Mouse (Mus musculus): ENCODE data around the gene Ccdc83. TPM values are rescaled to one million over a fixed set of nuclear protein-coding genes. Genes with fewer than 3 reads are reported as not detected.

Gene Ccdc83
- polyA plus RNA-seq, 1 experiment from 2014 or later, result not detected

DNA sequence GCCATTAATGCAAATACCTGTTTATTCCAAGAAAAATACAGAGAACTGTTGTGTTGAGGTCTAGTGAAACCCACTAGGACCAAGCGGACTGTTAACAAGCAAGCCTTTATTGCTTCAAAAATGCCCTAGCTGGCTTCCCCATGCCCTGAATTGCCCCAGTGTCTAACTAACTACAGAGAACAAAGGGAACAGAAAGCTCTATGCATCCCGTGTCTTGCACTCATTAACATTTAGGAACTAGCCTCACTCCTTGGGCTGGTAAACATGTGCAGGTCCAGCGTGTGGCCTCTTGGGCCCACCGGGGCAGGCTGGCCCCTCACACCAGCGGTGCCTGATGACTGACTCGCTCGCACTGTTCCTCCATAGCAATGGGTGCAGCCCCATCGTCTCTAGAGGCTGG is 49.1 kb downstream of the Ccdc83 start:
- Histone ChIP-seq H3K4me3 (no peak overlapping the region), H3K9ac (no peak overlapping the region), H3K27ac (ENCODE audit: poor library complexity, severe bottlenecking) (no peak overlapping the region), H3K4me1 (replicated peaks) (no peaks in the 10 kb centered on the region), H3K9me3 (replicated peaks) (no peaks in the 10 kb centered on the region), H3K4me2 (no peak overlapping the region), H3K36me3 (no peaks in the 10 kb centered on the region), H3K27me3 (replicated peaks) (no peaks in the 10 kb centered on the region)
- no peak for ATAC-seq (ENCODE audit: insufficient number of reproducible peaks, low FRiP score)
- WGBS, result 77% methylated on average over 8 of the region's 8 CpGs

DNA sequence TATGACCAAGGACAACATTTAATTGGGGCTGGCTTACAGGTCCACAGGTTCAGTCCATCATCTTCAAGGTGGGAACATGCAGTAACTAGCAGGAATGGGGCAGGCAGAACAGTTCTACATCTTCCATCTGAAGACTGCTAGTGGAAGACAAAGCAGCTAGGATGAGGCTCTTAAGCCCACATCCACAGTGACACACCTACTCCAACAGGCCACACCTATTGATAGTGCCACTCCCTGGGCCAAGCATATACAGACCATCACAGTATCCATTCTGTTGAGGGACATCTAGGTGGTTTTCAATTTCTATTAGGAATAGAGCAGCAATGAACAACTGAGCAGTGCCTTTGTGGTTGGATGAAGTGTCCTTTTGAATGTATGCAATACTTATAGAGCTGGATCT is 54.6 kb downstream of the Ccdc83 start:
- Histone ChIP-seq H3K4me1 (replicated peaks) (no peaks in the 10 kb centered on the region), H3K27me3 (replicated peaks) (no peaks in the 10 kb centered on the region), H3K36me3 (peaks cover 29% of the 10 kb centered on the region), H3K4me2 (no peak overlapping the region), H3K4me3 (no peak overlapping the region), H3K9ac (no peak overlapping the region), H3K9me3 (replicated peaks) (no peaks in the 10 kb centered on the region), H3K27ac (ENCODE audit: poor library complexity, severe bottlenecking) (no peak overlapping the region)
- no peak for ATAC-seq (ENCODE audit: insufficient number of reproducible peaks, low FRiP score)

DNA sequence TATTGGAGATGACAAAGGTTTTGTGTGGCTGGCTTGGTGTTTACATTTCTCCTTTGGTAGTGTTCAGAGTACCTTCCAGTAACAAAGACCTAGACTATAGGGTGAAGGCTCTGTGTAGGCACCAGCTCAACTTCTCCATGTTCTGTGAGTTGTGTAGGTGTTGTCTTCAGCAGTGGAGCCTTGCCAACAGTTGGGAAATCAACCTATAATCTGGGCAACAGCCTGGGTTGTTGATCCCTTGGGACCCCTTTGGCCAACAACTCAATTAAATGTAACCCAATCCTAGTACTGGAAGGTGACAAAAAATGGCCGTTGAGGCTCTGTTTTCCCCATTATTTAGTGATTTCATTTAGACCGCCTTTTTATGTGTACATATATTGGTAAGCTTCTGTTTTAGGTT is 55.5 kb downstream of the Ccdc83 start:
- 91% methylated on average over 2 of the region's 2 CpGs for WGBS
- Histone ChIP-seq H3K9ac (no peak overlapping the region), H3K4me1 (replicated peaks) (0 out of 2 replicates have a peak, but pooled peaks cover 3% of the 10 kb centered on the region), H3K4me3 (no peak overlapping the region), H3K27me3 (replicated peaks) (no peaks in the 10 kb centered on the region), H3K4me2 (no peak overlapping the region), H3K36me3 (peaks cover 29% of the 10 kb centered on the region), H3K27ac (ENCODE audit: poor library complexity, severe bottlenecking) (no peak overlapping the region), H3K9me3 (replicated peaks) (no peaks in the 10 kb centered on the region)
- no peak for ATAC-seq (ENCODE audit: insufficient number of reproducible peaks, low FRiP score)

DNA sequence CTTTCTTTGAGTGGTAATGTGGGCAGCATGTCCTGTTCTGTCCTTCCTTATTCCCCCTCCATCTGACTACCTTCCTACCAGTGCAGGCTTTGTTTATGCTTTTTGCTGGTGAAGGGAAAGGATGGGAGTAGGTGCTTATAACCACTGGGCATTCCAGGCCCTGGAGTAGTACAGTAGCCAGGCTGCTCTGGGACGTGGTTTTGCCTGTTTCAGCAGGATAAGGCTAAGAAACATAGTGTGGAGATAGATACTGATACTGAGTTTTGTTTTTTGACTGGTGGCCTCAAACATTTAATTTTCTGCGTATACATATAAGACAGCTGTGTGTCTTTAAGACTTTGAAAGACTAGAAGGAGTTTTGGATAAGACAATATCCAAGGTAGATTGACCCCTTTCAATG is 61.7 kb downstream of the Ccdc83 start:
- no peaks in the 10 kb centered on the region for H3K9me3 ChIP-seq (replicated peaks)
- H3K27ac ChIP-seq (ENCODE audit: poor library complexity, severe bottlenecking), result no peak overlapping the region
- 83% methylated on average over 2 of the region's 2 CpGs for WGBS
- H3K9ac ChIP-seq, result no peak overlapping the region
- no peak overlapping the region for H3K4me2 ChIP-seq
- no peak overlapping the region for H3K4me3 ChIP-seq
- ATAC-seq (ENCODE audit: insufficient number of reproducible peaks, low FRiP score), result no peak
- H3K36me3 ChIP-seq, result peaks cover 50% of the 10 kb centered on the region
- H3K4me1 ChIP-seq (replicated peaks), result 0 out of 2 replicates have a peak, but pooled peaks cover 3% of the 10 kb centered on the region
- no peaks in the 10 kb centered on the region for H3K27me3 ChIP-seq (replicated peaks)

DNA sequence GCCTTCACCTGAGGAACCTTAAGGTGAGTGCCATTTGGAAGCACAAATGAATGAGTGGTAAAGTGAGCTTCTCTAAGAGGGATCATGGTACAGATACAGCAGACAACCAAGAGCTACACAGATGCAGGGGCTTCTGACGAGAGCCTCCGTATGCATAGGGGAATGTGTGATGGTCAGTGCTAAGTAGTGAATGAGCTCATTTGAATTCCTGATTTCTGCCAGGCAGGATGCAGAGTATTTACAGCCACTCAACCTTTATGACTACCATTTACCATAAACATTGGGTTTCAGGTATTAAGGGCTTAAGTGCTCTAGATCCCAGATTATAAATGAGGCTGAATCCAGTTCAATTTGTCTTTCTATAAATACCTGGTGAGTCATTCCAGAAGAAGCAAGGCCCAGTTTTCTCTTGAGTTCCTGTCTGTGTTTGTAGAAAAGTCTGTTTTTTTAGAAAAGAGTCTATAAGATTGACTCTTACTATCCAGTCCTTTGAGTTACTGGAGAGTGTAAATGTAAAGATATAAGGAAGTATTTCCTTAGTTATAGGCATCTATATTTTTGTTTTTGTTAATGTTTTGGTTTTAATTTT is 63.6 kb downstream of the Ccdc83 start:
- Histone ChIP-seq H3K4me1 (replicated peaks) (0 out of 2 replicates have a peak, but pooled peaks cover 3% of the 10 kb centered on the region), H3K36me3 (peaks cover 42% of the 10 kb centered on the region), H3K9ac (no peak overlapping the region), H3K4me2 (no peak overlapping the region), H3K27ac (ENCODE audit: poor library complexity, severe bottlenecking) (no peak overlapping the region), H3K4me3 (no peak overlapping the region), H3K9me3 (replicated peaks) (no peaks in the 10 kb centered on the region), H3K27me3 (replicated peaks) (no peaks in the 10 kb centered on the region)
- no peak for ATAC-seq (ENCODE audit: insufficient number of reproducible peaks, low FRiP score)
- WGBS, result 60% methylated on average over 2 of the region's 2 CpGs

DNA sequence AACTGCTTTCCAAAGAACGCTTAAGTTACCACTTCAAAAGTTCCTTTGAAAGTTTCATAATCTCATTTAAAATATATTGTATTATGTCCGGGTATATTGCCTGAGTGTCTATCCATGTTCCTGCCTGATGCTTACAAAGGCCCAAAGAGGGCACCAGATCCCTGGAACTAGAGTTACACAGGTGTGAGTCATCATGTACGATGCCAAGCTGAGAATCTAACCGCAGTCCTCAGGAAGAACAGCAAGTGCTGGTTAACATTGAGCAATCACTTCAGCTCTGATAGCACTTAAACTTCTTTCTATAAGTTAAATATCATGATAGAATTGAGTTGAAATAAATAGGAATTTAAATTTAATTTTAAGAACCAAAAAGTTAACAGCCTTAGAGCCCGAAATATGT is 65.3 kb downstream of the Ccdc83 start:
- Histone ChIP-seq H3K27me3 (replicated peaks) (no peaks in the 10 kb centered on the region), H3K36me3 (peaks cover 43% of the 10 kb centered on the region), H3K9me3 (replicated peaks) (no peaks in the 10 kb centered on the region), H3K4me1 (replicated peaks) (no peaks in the 10 kb centered on the region), H3K27ac (ENCODE audit: poor library complexity, severe bottlenecking) (no peak overlapping the region), H3K9ac (no peak overlapping the region), H3K4me2 (no peak overlapping the region), H3K4me3 (no peak overlapping the region)
- 90% methylated on average over 5 of the region's 5 CpGs for WGBS
- ATAC-seq (ENCODE audit: insufficient number of reproducible peaks, low FRiP score), result no peak

DNA sequence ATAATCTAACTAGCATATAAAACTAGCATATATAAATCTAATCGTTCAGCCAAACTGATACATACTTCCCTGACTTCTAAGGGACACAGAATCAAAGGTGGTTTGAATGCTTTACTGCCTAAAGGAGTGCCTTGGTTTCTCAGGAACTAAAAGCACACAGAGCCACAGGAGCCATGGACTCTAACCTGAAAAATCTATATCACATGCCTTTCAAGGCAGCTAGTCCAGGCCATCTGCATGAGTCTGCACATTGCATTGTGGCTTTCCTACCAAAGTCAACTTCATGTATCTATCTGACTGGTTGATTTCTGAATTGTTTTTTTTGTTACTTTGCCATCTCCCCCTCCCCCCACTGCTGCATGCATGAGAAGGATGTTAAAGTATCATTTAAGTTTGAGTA is 84.9 kb downstream of the Ccdc83 start:
- Histone ChIP-seq H3K9me3 (replicated peaks) (no peaks in the 10 kb centered on the region), H3K27ac (ENCODE audit: poor library complexity, severe bottlenecking) (no peak overlapping the region), H3K4me3 (no peak overlapping the region), H3K36me3 (peaks cover 48% of the 10 kb centered on the region), H3K27me3 (replicated peaks) (no peaks in the 10 kb centered on the region), H3K4me2 (no peak overlapping the region), H3K4me1 (replicated peaks) (no peaks in the 10 kb centered on the region), H3K9ac (no peak overlapping the region)
- ATAC-seq (ENCODE audit: insufficient number of reproducible peaks, low FRiP score), result no peak
- WGBS, result 93% methylated on average over 1 of the region's 1 CpGs

DNA sequence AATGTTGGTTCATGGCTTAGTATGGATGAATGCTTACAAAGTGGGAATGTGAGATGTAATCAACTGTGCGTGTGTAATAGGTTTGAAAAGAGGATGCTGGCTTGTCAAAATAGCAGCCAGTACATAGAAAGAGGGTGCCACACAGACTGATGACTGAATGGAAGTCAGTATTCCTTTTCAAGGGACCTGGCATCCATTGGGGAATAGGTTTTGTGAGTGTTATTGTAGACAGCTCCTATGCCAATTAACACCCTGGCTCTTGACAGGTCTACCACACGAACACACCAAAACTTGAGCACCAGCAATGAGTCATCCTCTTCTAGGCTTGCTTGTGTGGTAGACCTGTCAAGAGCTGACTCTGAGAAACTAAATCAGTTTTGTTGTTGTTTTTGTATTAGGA is 90.0 kb downstream of the Ccdc83 start:
- Histone ChIP-seq H3K4me1 (replicated peaks) (no peaks in the 10 kb centered on the region), H3K4me2 (no peak overlapping the region), H3K36me3 (peaks cover 49% of the 10 kb centered on the region), H3K27me3 (replicated peaks) (no peaks in the 10 kb centered on the region), H3K27ac (ENCODE audit: poor library complexity, severe bottlenecking) (no peak overlapping the region), H3K9ac (no peak overlapping the region), H3K4me3 (no peak overlapping the region), H3K9me3 (replicated peaks) (no peaks in the 10 kb centered on the region)
- no peak for ATAC-seq (ENCODE audit: insufficient number of reproducible peaks, low FRiP score)
- 75% methylated on average over 2 of the region's 2 CpGs for WGBS

Other genes starting within 250 kb of the Ccdc83 start
- gene Picalm, start 135.6 kb downstream of the Ccdc83 start, polyA plus RNA-seq (2016; fragmentation: Nextera tagmentation; extraction: Ambion mirVana), result 38.8 and 40.7 TPM in 2 replicates
- 7.3 and 8.3 TPM in 2 replicates for gene Sytl2, start 36.5 kb upstream of the Ccdc83 start, polyA plus RNA-seq (2016; fragmentation: Nextera tagmentation; extraction: Ambion mirVana)
- gene Ccdc89, start 160.8 kb upstream of the Ccdc83 start, polyA plus RNA-seq (2016; fragmentation: Nextera tagmentation; extraction: Ambion mirVana), result 0.95 and 1.9 TPM in 2 replicates
- gene Crebzf, start 177.0 kb upstream of the Ccdc83 start, polyA plus RNA-seq (2016; fragmentation: Nextera tagmentation; extraction: Ambion mirVana), result 38.7 and 39.5 TPM in 2 replicates
- gene Tmem126a, start 191.5 kb upstream of the Ccdc83 start, polyA plus RNA-seq (2016; fragmentation: Nextera tagmentation; extraction: Ambion mirVana), result 110 and 111 TPM in 2 replicates
- 28.8 and 29.2 TPM in 2 replicates for gene Tmem126b, start 210.2 kb upstream of the Ccdc83 start, polyA plus RNA-seq (2016; fragmentation: Nextera tagmentation; extraction: Ambion mirVana)
- gene Dlg2, start 210.9 kb upstream of the Ccdc83 start, polyA plus RNA-seq (2016; fragmentation: Nextera tagmentation; extraction: Ambion mirVana), result 12.5 and 14.2 TPM in 2 replicates